Mouse (Mus musculus) naive thymus-derived CD4-positive, alpha-beta T cell, adult 2 months (primary cell): ENCODE measurements around the gene Neurod4.
A peak's percentile ranks its signal among the peaks of the same experiment; 100 is the strongest.

Source experiments
- DNase-seq: peaks from one replicate; pipeline ENCODE4 v3.0.0-alpha.2; 2011; ENCODE audit warnings: low read depth

Gene Neurod4

GRCm38 (mm10) chr10:130234576-130234975 is 45.5 kb downstream of the Neurod4 start:
- no peak for DNase-seq

GRCm38 (mm10) chr10:130232117-130232516 is 47.9 kb downstream of the Neurod4 start:
- DNase-seq: no peak

GRCm38 (mm10) chr10:130229584-130229983 is 50.5 kb downstream of the Neurod4 start:
- no peak for DNase-seq

- DNase-seq: peak; percentile 63
Measured at GRCm38 (mm10) chr10:130228246-130228645, 51.8 kb downstream of the Neurod4 start.

- no peak for DNase-seq
Measured at GRCm38 (mm10) chr10:130225034-130225433, 55.0 kb downstream of the Neurod4 start.
